Mouse (Mus musculus): ENCODE results near the gene Tcp11l2.

Tcp11l2 gene

GRCm38 (mm10) chr10:84577071-84577727 is 773 bp downstream of the Tcp11l2 start:
- TF ChIP-seq GATA4 (IDR thresholded peaks at IDR 0.05; ENCODE audit: insufficient replicate concordance, low read length): no peak

GRCm38 (mm10) chr10:84578738-84579137 is 2.3 kb downstream of the Tcp11l2 start:
- TF ChIP-seq GATA4 (IDR thresholded peaks at IDR 0.05; ENCODE audit: insufficient replicate concordance, low read length): no peak

DNA sequence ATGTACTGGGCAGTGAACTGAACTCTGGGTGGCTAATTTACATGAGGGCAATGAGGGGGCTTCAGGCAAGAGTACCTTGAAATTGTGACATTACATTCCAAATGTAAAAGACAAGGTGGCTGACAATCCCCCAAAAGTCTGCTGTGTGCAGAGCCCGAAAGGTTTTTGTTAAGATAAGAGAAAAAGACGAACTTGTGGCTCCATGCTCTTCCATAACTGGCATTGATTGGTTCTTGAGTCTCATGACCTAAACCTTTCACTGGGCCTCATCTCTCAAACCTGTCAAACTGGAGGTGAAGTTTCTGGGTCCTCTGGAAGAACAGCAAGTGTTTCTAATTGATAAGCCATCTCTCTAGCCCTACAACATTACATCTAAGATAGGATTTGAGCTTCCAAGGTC is 3.1 kb downstream of the Tcp11l2 start:
- no peak for TF ChIP-seq GATA4 (IDR thresholded peaks at IDR 0.05; ENCODE audit: insufficient replicate concordance, low read length)

GRCm38 (mm10) chr10:84581191-84581590 is 4.8 kb downstream of the Tcp11l2 start:
- peak; percentile 82 for TF ChIP-seq GATA4 (IDR thresholded peaks at IDR 0.05; ENCODE audit: insufficient replicate concordance, low read length)

DNA sequence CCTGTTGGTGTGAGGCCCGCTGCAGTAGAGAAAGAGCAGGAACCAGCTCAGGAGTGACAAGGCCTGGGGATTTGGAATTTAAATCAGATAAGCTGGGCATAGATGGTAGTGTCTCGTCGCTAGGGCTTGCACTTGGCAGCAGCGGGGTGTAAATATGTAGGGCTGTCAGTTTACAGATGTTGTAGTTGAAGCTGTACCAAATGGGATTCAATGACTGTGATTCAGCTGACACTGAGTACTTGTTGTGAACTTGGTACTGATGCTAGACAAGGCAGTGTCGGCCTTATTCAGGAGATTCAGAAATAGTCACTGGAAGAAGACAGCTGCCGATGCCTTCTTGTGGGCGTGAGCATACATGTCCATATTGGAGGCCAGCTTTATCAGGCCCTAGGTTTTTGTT is 5.8 kb downstream of the Tcp11l2 start:
- TF ChIP-seq GATA4 (IDR thresholded peaks at IDR 0.05; ENCODE audit: insufficient replicate concordance, low read length): no peak

GRCm38 (mm10) chr10:84584451-84585293 is 8.2 kb downstream of the Tcp11l2 start:
- TF ChIP-seq GATA4 (IDR thresholded peaks at IDR 0.05; ENCODE audit: insufficient replicate concordance, low read length): no peak

DNA sequence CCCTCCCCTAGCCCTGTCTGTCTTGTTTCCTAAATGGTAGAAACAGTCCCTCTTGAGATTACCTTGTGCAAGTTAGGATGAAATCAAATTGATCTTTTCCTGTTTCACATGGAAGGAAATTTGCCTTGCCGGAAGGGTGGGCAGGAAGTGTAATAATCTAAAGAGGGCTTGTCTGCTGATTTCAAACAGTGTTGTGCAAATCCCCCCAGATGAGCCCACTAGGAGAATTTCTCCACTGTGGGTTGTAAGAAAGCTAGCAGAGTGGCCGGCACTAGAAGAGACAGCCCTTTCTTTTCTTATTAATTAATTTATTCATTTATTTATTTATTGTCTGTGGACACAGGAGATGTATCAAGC is 8.8 kb downstream of the Tcp11l2 start:
- TF ChIP-seq GATA4 (IDR thresholded peaks at IDR 0.05; ENCODE audit: insufficient replicate concordance, low read length): peak; percentile 30; the same call in 1 of the 2 replicates

DNA sequence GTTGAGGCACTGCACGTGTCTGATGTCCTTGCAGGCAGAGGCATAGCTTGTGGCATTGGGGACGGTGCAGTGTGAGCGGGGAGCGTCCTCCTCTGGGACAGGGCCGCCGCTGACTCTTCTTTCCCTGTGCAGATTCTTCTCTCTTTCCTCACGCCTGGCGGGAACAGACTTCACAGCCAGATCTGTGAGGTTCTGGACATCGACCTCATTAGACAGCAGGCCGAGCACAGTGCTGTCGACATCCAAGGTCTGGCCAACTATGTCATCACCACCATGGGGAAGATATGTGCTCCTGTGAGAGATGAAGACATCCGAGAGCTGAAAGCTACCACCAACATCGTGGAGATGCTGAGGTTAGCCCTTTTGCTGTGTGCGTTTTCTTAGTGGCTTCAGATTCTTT is 14.5 kb downstream of the Tcp11l2 start:
- no peak for TF ChIP-seq GATA4 (IDR thresholded peaks at IDR 0.05; ENCODE audit: insufficient replicate concordance, low read length)

- TF ChIP-seq GATA4 (IDR thresholded peaks at IDR 0.05; ENCODE audit: insufficient replicate concordance, low read length): no peak
Observed at GRCm38 (mm10) chr10:84591640-84592148, 15.3 kb downstream of the Tcp11l2 start.

DNA sequence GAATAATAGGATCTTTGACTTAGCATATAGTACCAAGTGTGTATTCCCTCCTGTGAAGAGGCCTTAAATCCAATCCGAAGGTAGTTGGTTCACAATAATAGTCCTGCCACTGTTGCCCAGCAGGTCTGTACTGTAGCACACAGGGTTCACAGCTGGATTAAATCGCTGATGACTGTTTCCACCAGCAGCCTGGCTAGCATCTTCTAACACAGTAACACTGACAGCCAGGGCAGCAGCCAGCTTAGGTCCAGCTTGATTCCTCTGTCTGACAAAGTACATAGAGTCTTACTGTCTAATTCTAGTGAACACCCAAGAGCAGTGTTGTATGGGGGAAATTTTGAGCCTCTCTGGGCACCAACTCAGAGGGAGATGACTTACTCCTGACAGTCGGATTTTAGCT is 16.3 kb downstream of the Tcp11l2 start:
- TF ChIP-seq GATA4 (IDR thresholded peaks at IDR 0.05; ENCODE audit: insufficient replicate concordance, low read length): no peak

DNA sequence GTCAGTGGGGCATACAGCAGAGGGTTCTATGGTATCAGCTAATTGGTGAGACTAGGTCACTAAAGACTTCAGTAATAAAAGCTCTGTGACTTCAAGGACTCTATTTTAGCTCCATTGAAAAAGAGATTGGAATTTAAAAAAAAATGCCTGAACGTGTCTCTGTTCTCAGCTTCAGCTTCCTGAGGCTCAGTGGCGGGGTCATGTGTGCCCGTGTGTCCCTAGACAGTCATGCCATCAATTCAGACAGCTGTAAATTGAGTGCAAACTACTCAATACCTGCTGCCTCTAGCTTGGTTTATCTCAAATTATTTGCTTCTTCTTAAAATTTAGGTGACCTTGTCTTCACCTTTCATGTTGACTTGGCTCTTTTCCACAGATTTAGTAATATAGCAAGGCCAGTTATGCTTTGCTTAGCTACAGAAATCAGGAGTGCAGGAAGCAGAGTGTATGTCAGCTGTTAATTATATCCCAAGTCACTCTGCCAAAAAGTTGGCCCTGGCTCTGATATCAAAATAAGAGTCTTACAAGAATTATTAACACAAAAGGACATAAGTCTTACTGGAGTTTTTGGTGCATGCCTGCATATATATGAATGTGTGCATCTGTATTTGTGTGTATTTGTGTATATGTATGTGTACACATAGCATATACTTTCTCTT is 20.8 kb downstream of the Tcp11l2 start:
- no peak; the same call in 1 of the 2 replicates for TF ChIP-seq GATA4 (IDR thresholded peaks at IDR 0.05; ENCODE audit: insufficient replicate concordance, low read length)

DNA sequence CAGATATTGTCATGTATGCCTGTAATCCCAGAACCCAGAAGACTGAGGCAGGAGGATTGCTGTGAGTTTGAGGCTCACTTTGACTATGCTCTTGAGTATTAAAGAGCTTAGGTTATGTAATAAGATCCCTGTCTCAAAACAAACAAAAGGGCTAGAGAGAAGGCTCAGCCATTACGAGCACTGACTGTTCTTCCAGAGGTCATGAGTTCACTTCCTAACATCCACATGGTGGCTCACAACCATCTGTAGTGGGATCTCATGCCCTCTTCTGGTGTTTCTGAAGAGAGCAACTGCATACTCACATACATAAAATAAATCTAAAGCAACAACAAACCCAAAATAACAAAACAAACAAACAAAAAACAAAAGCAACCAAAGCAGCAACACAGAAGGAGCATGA is 21.7 kb downstream of the Tcp11l2 start:
- TF ChIP-seq GATA4 (IDR thresholded peaks at IDR 0.05; ENCODE audit: insufficient replicate concordance, low read length): no peak

DNA sequence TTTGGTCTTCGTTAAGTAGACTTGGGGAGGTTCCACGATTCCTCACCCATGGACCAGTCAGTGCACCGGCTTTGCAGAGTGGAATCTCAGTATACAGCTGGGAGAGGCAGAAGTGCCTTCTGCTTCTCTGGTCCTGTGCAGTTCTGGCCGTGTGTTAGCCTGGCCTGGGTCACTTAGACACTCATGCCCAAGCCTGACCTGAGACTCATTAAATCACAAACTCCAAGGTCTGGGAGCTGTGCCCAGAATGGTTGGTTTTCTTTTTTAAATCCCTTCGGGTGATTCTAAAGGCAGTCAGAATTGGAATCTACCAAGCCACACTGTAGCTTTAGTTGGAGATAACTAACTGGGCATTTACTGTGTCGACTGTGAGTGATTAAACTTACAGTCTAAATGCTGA is 23.7 kb downstream of the Tcp11l2 start:
- TF ChIP-seq GATA4 (IDR thresholded peaks at IDR 0.05; ENCODE audit: insufficient replicate concordance, low read length): no peak

- TF ChIP-seq GATA4 (IDR thresholded peaks at IDR 0.05; ENCODE audit: insufficient replicate concordance, low read length): no peak
Observed at GRCm38 (mm10) chr10:84604335-84604734, 27.9 kb downstream of the Tcp11l2 start.

GRCm38 (mm10) chr10:84608361-84608760 is 31.9 kb downstream of the Tcp11l2 start:
- TF ChIP-seq GATA4 (IDR thresholded peaks at IDR 0.05; ENCODE audit: insufficient replicate concordance, low read length): no peak

GRCm38 (mm10) chr10:84610324-84610723 is 33.9 kb downstream of the Tcp11l2 start:
- TF ChIP-seq GATA4 (IDR thresholded peaks at IDR 0.05; ENCODE audit: insufficient replicate concordance, low read length): no peak
